Mouse (Mus musculus) left cerebral cortex, postnatal 14 days (tissue): ENCODE data around the gene Npas1. TPM values are rescaled to one million over a fixed set of nuclear protein-coding genes. Genes with fewer than 3 reads are reported as not detected.

Experiments
- DNase-seq, 2 experiments: peaks; one replicate each; pipeline ENCODE4 v3.0.0; 2021 to 2022; ENCODE audit warnings: low spot score in 2 of 2, mixed read lengths in 1 of 2
- intact Hi-C: fragments of 180-260 bp; cut with DNase I; formaldehyde crosslinking; loops from one replicate; pipeline ENCODE4 v1.15.1; 2025
- long read RNA-seq, 2 experiments: library from polyadenylated mRNA; stranded (forward); transcript quantifications; one replicate each; pipeline ENCODE4 v2.0.0; 2021
- total RNA-seq, 2 experiments: library from RNA; stranded (reverse); gene quantifications; 2 replicates each; pipeline ENCODE4 v1.2.3; 2021

The Npas1 gene
- total RNA-seq = 10 to 100 TPM; 13.4 to 14.8 TPM
- long read RNA-seq, experiment 1, transcript Npas1-201 (12 exons, 2,091 nt) = major isoform, 18 of 31 reads
- long read RNA-seq, experiment 1, partial matches to known transcripts = 1 of 31 reads
- long read RNA-seq, experiment 1, other reads (novel, unspliced or antisense) = 9 of 31 reads
- long read RNA-seq, experiment 2, transcript Npas1-202 (11 exons, 1,959 nt) = minor isoform, 8 of 44 reads
- long read RNA-seq, experiment 2, transcript Npas1-201 (12 exons, 2,091 nt) = major isoform, 24 of 44 reads
- long read RNA-seq, experiment 2, partial matches to known transcripts = 4 of 44 reads
- long read RNA-seq, experiment 2, other reads (novel, unspliced or antisense) = 8 of 44 reads

DNA sequence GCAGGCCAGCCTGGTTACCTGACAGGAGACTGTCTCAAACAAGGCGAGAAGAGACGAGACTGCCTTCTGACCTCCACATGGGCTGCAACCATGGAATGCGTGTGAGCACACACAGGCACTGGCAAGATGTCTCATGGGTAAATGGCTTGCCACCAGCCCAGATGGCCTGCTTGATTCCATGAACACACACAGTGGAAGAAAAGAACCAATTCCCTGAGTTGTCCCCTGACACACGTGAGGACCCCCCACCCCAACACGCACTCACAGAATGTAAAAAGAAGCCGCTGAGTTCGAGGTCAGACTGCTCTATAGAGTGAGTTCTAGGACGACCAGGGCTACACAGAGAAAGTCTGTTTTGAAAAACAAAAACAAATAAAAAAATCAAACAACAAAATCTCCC lies at the start of gene Npas1:
TSS of gene Npas1 (minus strand) at position 101 of the 400 bp plus-strand sequence.
- intact Hi-C loops = no loop called here
- no peak for DNase-seq

DNA sequence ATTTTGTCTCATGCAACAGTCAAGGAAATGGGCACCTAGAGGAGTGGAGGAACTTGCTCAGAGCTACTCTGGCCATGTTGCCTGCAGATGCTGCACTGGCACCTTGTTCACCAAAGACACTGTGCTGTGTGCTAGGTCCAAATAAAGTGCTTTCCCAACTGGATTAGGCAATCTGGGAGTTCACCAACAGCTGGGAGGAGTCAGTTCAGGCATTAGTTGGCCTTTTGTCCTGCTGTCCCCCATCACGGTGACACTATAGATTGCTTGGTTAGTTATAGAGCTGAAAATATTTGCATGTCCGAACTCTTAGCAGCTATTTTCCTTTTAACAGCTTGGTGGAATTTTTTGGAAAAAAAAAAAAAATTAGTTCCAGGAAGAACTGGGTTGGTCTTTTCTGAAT lies 48.5 kb upstream of the Npas1 start:
- intact Hi-C loops = no loop called here
- no peak for DNase-seq

DNA sequence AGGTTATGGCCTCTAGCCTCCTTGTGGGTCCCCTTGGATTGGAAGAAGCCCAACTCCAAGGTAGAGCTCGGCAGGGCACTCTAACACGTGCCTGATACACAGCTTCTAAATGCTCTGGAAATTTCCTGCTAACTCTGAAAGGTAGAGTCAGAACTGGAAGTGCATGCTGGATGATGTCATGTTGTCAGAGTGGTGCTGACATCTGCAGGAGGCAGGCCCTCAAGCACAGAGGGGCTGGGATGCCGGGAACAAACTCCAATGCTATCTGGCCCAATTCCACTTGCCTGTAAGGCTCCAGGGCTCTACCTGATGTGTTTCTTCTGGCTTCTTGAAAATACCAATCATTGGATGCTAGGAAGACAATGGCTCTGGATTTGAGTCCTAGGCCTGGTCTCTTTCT lies 47.9 kb upstream of the Npas1 start:
- no peak for DNase-seq
- intact Hi-C loops = no loop called here

DNA sequence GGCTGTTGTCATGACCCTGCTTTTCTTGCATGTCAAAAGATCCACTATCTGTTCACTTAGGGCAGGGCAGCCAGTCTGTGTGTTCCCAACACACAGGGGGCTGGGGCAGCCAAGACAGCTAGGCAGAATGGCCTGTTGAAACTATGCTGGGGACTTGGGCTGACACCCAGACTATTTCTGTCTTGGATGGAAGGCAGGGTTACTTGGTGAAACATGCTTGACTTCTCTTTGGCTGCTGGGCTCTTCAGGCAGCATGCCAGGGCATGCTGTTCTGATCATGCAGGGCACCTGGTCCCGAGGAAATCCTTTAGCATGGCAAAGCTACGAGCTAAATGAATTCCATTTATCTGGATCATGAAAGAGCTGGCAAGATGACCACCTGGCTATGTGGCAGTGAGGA lies 46.8 kb upstream of the Npas1 start:
- DNase-seq = no peak
- intact Hi-C loops = no loop called here

DNA sequence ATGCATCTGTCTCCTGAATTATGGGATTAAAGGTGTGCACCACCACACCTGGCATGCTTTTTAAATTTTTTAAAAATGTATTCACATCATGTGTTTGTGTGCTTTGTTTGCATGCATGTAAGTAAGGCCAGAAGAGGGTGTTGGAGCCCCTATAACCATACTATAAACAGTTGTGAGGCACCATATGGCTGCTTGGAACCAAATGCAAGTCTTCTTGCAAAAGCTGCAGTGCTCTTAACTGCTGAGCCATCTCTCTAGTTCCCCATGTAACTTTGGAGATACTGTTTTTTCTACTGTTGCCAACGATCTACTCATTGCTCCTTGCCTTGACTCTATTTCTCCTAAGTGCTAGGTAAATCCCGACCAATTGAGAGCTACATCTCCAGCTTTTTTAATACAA lies 41.8 kb upstream of the Npas1 start:
- DNase-seq = no peak
- intact Hi-C loops = no loop called here

DNA sequence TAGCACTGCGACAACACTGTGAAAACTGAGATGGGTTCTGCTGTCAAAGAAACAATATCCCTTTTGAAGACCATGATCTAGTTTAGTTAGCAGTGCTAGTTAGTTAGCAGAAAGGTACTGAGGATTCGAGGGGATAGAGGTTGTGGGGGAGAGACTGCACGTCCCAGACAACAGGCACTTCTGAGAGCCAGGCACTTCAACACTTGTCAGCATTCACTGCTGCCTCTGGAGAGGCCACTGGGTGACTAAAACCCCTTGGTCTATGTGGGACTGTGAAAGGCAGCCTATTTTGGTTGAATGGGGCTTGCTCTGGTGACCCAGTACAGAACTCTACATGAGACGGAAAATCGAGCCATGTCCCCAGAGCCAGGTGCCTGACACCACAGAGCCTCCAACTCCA lies 39.7 kb upstream of the Npas1 start:
- intact Hi-C loops = no loop called here
- no peak for DNase-seq

DNA sequence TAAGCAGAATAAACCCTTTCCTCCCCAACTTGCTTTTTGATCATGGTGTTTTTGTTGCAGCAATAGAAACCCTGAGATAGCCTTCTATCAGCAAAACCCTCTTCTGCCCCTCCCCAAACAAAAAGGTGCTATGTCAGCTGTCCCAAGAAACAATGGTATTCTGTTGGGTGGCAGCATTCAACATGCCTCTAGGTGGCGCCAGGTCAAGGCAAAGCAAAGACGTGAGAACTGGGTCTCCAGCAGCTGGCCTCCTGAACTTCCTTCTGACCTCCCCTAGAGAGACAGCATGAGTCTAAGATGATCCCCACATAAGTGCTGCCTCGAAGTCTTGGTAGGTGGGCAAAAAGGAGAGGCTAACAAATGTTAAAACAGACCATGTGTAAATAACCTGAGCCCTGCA lies 29.8 kb upstream of the Npas1 start:
- intact Hi-C loops = no loop called here
- peak in 1 of 2 experiments; percentile 34 for DNase-seq

DNA sequence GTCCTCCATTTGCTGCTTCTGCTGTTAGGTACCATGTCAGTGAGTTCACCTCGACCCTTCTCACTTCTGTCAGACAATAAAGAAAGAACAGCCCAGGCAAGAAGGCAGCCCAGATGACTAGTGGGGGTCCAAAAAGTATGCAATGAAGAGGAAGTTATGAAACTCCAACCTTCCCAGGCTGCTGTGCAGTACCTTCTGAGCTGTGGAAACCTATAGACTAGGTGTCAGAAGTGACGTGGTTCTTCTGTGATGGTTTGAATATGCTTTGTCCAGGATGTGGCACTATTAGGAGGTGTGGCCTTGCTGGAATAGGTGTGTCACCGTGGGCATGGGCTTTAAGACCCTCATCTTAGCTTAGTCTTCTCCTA lies 27.7 kb upstream of the Npas1 start:
- intact Hi-C loops = no loop called here
- no peak for DNase-seq

DNA sequence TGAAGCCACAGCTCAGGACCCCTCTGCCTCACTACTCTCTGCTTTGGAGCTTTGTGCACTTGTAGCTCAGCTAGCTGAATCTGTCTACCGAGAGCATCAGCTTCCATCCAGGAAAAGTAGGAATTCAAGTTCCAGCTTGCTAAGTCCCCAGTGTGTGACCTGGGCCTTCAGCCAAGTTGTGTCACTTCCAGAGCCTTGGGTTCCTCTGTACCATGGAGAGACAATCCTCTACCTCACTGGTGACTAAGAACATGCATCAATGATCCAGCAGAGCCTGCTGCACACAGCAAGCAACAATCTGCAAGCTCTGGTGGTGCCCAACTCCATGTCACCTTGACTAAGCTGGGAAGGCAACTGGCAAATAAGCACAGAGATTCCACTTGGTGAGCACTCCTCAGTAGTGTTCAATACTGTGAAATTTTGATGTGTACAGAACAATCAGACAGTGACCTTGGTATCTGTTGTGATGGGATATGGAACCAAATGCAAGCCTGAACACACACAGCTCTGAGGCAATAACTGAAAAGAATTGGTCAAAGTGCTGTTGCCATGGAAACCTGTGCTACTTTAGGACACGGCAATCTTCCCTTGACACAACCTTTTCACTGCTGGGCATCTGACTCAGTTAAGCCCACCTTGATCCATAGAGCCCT lies 27.2 kb upstream of the Npas1 start:
- intact Hi-C loops = no loop called here
- DNase-seq = no peak

DNA sequence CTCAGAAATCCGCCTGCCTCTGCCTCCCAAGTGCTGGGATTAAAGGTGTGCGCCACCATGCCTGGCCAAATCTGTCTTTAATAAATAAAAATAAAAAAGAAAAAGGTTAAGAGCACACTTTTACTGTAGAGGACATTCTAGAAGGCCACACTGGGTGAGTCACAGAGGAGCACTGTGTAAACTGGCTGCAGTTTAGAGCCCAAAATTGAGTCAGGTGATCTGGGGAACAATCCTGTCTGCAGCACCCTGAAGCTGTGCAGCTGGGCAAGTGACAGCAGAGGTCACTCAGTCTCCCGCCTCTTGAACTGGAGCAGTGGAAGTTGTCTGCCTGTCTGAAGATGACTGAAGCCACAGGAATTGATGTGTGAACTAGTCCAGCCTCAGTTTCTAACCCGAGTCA lies 24.0 kb upstream of the Npas1 start:
- DNase-seq = no peak
- intact Hi-C loops = no loop called here

DNA sequence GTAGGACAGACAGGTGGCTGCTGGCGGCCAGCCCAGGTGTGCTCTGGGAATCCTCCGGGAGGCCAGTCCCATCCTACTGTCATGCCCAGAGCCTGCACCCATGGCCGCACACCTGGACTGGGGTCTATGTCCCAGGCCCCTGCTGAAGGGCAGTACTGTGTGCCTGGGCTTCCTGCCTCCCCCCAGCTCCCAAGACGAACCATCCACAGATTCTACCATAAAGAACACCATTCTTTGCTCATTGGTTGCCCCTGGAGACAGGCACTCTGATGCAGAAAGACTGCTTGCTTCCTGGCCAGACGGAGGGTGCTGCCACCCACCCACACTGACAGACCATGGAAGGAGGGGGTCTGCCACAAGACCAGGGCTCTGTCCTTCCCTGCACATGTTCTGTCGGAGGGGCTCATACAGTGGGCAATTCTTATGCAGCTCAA lies 22.2 kb upstream of the Npas1 start:
- DNase-seq = peak; percentile 33 to 62
- intact Hi-C loops = no loop called here

DNA sequence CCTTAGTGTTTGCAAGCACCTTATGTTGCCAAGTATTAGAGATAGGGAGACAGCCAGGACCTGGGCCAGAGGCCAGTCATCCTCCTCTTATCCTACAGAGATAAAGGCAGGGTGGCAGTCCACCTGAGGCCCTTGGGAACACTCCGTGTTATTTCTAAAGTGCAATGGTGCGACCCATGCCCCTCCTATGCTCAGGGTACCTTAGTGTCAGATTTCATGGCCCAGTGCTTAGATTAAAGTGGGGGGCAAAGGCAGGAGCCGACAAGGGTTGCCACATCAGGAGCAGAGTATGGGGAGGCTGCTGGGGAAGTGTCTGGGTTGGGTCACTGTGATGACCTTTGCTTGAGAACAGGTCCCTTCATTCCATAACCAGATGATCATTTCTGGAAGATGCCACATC lies 18.7 kb upstream of the Npas1 start:
- no peak for DNase-seq
- intact Hi-C loops = no loop called here

DNA sequence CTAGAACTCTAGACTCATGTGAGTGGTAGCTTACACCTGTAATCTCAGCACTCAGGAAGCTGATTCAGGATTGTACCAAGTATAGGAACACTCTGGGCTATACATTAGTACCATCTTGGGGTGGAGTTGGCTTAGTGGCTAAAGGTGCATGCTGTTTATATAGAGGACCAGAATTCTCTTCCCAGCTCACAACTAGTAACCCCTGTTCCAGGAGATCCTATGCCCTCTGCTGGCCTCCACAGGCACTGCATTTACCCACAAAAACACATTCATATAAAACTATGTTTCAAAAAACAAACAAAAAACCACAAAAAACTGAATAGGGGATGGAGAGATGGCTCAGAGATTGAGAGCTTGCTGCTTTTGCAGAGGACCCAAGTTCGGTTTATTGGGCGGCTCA lies 15.8 kb upstream of the Npas1 start:
- intact Hi-C loops = loop anchor here (2.0 kb wide), 1 partner anchor 123 kb away; no protein-coding TSS in a partner anchor
- DNase-seq = peak; percentile 51 to 61

DNA sequence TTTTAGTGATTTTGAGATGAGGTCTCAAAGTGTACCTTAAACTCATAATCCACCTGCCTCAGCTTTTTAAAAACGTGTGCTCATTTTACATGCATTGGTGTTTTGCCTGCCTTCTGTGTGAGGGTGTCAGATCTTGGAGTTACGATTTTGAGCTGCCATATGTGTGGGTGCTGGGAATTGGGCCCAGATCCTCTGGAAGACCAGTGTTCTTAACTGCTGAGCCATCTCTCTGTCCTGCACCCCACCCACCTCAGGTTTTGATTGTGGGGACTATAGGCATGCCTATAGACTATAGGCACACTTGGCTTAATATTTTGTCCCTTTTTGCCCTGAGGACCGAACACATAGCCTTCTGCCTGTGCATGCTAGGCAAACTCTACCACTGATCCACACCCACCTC lies 14.7 kb upstream of the Npas1 start:
- DNase-seq = peak; percentile 46 to 61
- intact Hi-C loops = loop anchor here (2.0 kb wide), 1 partner anchor 125 kb away; no protein-coding TSS in a partner anchor

DNA sequence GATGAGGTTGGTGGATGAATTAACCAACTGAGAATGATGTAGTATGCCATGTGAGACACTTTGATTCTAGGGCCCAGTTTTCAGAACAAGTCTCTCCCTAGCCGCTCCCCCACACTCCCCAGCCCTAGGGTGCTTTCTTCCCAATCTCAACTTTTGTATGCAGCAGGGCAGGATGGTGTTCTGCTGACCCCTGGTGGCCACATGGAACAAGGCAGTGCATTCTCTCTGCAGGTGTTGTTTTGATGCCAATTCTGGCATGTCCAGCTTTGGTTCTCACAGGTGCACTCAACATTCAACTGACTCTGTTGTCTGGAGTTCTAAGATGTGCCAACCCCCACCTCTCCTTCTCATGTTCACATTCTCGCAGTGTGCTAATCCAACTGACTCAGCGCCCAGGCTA lies 14.2 kb upstream of the Npas1 start:
- intact Hi-C loops = loop anchor here (2.0 kb wide), 2 partner anchors 27 to 125 kb away; no protein-coding TSS in a partner anchor
- peak; percentile 66 for DNase-seq

DNA sequence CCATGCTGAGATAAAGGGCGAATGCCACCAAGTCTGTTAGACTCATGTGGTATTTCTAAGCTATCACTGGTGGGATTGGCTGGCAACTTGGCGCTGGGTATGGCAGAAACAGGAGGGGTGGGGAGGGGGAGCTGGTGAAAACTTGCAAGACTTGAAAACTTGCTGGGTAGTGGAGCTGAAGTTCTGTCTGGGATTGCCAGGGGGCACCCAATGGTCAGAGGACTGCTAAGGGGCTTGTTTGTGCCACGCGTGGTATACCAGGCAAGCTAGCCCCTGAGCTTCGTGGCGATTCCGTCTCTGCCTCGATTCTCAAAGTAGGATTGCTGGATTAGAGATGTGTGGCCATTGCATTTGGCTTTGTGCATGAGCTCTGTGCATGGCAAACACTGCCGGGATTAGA lies 12.4 kb upstream of the Npas1 start:
- peak in 1 of 2 experiments; percentile 34 for DNase-seq
- intact Hi-C loops = loop anchor here (2.0 kb wide), 1 partner anchor 25 kb away; no protein-coding TSS in a partner anchor

DNA sequence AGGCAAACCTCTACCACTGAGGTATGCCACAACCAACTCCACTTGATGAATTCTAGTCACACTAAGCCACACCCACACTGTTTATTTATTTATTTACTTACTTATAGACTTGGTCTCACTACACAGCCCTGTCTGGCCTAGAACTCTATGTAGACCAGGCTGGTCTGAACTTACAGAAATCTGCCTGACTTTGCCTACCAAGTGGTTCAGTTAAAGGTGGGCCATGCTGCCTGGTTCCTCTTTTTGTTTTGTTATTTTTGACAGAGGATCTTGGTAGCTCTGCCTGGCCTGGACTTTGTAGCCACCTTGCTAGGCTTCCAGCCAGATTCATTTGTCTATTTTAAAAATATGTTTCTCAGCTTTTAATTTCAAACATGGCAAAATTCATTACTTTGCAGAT lies 11.3 kb upstream of the Npas1 start:
- intact Hi-C loops = no loop called here
- DNase-seq = no peak

DNA sequence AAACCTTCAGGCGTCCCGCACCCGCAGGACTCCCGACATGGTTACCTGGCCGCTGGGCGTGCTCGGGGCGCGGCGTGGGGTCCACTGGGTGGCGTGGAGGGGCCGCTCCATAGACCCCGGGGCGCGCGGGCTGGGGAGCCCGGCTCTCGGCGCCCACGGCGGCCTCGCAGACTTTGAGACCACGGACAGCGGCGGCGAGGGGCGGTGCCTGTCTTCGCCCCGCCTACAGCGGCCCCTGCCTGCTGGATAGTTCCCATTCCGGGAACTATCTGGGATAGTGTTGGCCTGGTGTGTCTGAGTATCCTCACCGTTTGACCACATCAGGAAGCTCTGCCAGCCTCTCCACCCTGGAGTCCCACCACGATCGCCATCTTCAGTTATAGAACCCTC lies 933 bp downstream of the Npas1 start:
- intact Hi-C loops = no loop called here
- DNase-seq = no peak

DNA sequence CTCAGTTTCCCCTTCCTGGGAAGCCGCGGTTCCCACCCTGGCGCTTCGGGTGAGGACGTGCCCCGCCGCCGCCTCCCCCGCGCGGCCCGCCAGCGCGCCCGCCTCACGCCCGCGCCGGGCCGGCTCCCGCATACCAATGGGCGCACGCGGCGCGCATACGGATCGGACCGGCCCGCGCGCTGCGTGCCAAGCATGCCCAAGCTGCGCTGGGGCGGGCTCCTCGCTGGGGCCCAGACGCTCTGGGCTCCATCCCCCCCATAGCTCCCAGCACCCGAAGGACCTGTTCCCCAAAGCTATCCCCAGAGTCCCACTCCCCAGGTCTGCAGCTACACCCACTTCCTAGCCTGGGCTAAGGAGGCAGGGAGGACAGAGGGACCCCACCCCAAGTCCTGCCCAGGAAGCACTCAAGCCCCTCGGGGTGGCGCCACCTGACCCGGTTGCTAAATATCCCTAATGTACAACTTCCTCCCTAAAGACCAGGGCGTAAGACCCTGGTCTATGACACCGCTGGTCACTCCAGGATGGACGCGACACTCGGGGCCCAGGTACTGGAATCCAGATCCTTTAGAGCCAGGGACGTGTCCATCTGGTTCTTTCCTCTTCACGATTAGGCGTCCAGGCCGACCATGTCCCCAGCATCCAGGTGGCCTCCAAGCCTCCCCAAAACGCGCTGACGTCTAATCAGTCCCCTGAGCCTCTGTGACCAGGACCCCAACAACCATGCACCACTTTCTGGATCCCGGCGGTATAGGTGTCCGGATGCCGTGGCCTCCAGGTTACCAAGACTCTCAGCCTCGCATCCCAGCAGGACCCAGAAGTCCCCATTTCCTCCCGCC lies 1.5 kb downstream of the Npas1 start:
- intact Hi-C loops = no loop called here

DNA sequence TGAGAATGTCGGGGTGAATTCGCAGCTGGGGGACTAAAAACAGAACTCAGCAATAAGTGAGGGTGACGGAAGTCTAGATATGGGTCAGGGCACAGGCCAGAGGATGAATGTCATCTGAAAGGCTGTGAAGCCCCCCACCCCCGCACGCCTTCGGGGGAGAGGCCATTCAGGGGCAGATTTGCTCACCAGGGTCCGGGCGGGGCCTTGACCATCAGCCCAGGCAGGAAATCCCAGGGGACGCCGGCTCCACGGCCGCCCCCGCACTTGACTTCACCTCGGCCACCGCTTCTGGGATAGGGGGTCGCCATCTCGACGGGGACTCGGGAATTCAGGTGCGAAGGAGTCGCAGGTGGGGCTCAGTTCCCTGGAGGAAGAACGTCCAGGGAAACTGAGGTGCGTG lies 2.2 kb downstream of the Npas1 start:
- intact Hi-C loops = no loop called here
- DNase-seq = no peak

More for the DNA sequence above, 1.5 kb downstream of the Npas1 start:
- DNase-seq = no peak
